Mouse (Mus musculus) central nervous system, embryonic 18 days (tissue): ENCODE results near the gene Trim52. TPM values are rescaled to one million over a fixed set of nuclear protein-coding genes. Genes with fewer than 3 reads are reported as not detected.

Source experiments
- polyA plus RNA-seq: library from polyadenylated mRNA; depleted of rRNA; stranded (reverse); fragments of >200 nt; gene quantifications from 2 replicates; pipeline ENCODE4 v1.2.3, GENCODE M21; 2012; rRNA removed

Trim52 gene
- not detected in 2 replicates for polyA plus RNA-seq

DNA sequence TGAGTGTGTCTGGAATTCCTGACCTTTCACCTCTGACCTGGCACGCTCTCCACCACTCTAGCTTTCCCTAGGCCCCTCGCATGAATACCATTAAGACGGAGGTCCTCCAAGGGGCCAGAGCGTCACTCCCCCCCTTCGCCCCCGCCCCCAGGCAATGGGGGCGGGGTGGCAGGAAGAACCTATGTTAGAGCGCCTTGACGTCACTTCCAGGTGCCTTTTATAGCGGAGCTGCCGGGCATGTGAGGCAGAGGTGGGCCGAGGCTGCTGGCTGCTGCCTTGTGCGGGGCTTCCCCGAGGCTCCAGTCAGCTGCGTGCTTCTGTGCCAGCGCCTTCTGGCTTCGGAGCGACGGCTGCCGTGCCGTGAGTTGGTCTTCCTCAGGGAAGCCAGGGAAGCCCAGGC lies at the start of gene Trim52:
TSS of gene Trim52 (plus strand) at position 219 of the 400 bp plus-strand sequence.

Other genes starting within 250 kb of the Trim52 start
- gene Spry2, start 209.4 kb upstream of the Trim52 start, polyA plus RNA-seq: 17.2 and 17.4 TPM in 2 replicates